Mouse (Mus musculus): ENCODE results near the gene Plekhb1. TPM values are rescaled to one million over a fixed set of nuclear protein-coding genes. Genes with fewer than 3 reads are reported as not detected.

The Plekhb1 gene
- total RNA-seq, 2 experiments from 2014 or later: 4.3 to 5.4 TPM

DNA sequence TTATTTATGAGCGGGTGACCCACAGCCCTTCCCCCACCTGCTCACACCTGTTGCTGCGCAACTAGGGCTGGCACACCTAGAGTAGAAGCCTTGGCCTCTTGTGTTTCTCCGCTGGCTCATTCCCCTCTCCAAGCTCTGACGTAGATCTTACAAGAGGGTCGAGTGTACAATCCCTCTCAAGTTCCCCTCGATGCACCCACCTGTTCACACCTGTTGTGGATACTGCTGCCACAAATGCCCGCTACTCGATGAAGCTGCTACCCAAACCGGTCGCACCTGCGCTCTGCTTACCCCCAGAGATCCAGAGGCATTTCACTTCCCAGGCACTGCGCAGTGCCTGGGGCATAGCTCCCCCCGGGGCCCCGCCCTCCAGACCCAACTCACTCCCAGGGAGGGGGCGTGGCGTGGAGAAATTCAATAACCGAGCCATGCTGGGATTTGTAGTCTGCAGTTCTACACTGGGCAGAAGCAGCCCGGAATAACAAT lies 4.1 kb downstream of the Plekhb1 start:
- DNase-seq: peak; percentile 48

- no peak for DNase-seq
Observed at GRCm38 (mm10) chr7:100656739-100657138, 5.5 kb downstream of the Plekhb1 start.

DNA sequence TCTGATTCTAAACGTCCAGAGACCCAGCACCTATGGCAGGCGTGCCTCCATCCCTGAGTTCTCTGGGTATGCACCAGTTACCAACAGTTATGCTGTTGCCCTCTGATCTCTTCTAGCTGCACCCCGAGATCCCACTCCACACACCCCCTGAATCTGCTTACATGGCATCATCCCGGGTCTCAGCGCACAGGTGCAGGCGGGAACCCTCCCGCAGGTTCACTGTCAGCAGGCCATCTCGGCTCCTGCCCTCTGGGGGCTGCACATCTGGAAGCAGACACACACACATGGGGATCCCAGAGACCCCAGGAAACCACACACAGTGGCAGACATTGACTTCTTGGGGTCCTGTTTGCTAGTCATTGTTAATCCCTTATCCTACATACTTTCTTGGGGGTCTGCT lies 7.8 kb downstream of the Plekhb1 start:
- DNase-seq: no peak

DNA sequence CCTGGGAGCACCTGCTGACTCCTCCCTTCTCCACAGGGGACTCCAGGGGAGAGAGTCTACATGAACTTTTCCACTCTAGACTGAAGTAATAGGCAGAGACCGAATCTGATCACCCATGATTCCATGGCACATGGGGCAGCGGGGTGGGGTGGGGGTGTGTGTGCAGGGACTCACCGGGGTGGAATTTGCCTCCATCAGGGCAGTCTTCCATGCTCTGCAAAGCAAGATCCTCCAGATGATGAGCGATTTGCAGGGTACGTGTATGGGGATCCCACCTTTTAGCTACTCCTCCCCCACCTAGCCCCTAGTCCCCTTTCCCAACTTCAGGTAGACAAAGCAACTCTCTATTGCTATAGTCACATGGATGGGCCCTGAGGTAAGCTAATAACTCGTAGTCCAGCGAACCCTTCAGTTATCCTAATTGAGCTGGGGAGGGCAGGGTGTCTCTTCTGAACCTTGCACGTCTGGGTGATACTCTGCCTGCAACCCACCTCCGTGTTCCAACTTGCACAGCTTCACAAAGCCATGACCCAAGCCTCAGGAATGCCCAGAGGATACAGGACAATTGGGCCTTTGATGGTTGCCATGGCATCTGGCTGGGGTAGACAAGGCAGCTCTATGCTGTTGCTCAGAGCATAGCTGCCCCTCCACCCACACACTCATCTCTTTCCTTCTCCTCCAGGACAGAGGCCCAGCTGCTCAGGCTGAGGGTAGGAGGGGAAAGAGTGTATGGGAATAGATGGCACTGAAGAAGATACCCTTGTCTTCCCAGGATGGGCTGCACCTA lies 8.5 kb downstream of the Plekhb1 start:
- DNase-seq: no peak

GRCm38 (mm10) chr7:100651011-100651410 lies 11.2 kb downstream of the Plekhb1 start:
- no peak for DNase-seq

DNA sequence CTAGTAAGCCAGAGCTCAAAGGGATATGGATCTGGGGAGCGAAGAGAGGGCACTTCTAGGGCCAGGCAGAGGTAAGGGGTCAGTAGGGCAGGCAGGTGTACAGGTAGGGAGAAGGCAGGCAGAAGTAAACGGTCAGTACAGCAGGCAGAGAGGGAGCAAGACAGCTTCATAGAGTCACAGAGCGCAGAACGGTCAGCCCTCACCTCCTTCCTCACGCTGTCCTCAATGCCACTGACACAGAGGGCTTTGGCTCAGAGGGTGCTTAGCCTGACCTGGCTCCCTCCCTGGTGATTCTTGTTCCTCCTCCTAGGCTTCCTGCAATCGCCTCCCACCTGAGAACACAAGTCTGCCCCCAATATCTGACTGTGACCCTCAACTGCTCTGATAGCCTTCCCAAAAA lies 11.8 kb downstream of the Plekhb1 start:
- DNase-seq: no peak

- no peak for DNase-seq
Observed at GRCm38 (mm10) chr7:100649826-100650225, 12.4 kb downstream of the Plekhb1 start.

DNA sequence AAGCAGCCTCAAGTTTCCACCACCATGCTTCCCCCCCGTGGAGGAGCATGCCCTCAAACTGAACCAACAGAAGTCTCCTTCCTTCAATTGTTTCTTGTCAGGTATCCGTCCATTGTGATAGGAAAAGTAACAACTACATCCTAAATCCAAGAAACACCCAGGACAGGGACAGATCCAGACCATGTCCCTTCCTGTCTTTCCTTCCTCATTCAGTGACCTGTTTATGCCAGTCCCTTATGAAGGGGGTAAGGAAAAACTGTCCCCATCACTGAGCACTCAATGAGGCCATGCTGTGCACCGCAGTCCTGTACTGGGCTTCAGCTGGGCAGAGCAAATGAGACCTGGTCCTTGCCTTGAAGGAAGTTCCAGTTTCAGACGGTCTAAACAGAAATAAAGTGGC lies 13.1 kb downstream of the Plekhb1 start:
- DNase-seq: no peak

DNA sequence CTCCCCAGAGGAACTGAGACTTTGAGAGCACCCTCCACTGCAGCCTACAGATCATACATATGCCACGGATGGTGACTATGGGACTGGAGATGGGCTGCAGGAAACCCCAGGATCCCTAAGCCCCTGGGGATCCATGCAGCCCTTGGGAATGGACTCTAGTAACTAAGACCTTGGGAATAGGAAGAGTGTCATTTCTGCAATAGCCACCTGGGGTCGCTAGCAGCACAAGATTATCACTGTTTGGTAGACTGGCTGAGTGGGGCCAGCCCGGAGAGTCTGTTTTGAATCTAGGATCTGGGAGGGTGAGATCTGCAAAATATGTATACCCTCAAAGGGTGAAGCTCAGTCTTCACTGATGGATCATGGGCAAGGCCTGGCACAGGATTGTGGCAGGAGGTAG lies 17.1 kb downstream of the Plekhb1 start:
- peak; percentile 79 for DNase-seq

DNA sequence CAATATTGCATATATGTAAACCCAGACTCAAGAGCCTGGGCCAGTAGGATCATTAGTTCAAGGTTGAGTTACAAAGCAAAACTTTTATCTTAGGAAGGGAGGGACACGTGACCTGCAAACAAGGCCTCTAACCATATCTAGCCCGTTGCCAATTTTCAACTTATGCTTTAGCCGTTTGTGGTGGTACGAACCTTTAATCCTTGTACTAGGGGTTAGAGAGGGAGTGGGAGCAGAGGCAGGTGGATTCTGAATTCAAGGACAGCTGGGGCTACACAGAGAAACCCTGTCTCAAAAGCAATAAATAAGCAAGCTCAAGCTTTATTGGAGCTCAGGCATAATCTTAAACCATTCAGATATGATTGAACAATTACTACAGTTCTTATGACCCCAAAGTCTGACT lies 19.8 kb downstream of the Plekhb1 start:
- no peak for DNase-seq

DNA sequence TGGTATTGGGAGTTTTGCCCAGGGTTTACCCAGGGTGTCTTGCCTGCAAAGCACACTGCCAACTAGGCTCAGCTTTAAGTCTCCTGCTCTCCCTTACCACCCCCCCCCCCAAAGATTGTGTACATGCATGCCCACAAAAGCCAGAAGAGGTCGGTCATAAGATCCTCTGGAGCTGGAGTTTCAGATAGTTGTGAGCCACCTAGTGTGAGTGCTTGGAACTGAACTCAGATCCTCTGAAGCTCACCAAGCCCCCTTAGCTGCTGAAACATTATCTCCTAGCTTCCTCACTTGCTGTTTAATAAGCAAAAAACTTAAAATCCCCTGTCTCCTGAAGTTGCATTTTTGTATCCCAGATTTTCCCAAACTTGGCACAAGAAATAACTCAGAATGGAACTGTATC lies 24.6 kb downstream of the Plekhb1 start:
- DNase-seq: peak; percentile 37

GRCm38 (mm10) chr7:100624538-100624937 lies 37.7 kb downstream of the Plekhb1 start:
- DNase-seq: no peak

GRCm38 (mm10) chr7:100622277-100622676 lies 39.9 kb downstream of the Plekhb1 start:
- no peak for DNase-seq

DNA sequence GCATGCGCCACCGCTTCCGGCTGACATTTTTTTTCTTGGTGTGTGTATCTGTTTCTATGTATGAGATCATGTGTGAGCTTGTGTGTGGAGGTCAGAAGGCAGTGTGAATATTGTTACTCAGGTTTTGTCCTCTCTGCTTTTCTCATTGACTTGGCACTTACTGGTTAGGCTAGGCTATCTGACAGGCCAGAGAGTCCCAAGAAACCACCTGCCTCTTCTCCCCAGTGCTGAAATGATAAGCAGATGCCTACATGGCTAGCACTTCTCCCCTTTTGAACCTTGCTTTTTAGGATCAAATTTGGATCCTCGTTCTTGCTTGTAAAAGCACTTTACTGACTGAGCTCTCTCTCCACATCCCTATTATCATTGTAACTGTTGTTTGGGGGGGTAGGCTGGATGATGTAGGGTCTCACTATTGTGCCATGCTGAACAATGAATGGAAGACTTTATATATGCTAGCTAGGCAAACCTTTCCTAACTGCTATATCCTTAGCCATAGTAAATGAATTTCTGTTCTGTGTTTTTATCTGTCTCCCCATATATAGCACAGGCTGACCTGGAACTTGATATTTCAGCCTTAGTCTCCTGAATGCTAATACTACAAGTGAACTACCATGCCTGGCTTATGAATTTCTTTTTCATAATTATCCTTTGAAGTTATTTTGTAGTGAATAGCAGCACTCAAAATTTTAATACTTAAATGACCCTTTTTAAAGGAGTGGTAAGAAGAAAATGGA lies 45.9 kb downstream of the Plekhb1 start:
- no peak for DNase-seq

- DNase-seq: no peak
Observed at GRCm38 (mm10) chr7:100608910-100609309, 53.3 kb downstream of the Plekhb1 start.

GRCm38 (mm10) chr7:100608130-100608741 lies 54.0 kb downstream of the Plekhb1 start, which contains the start of gene Mrpl48:
Gene Mrpl48, minus strand, starts transcription at chr7:100608301.
- peak; percentile 71 for DNase-seq

GRCm38 (mm10) chr7:100607214-100608129 lies 54.7 kb downstream of the Plekhb1 start, which contains the start of gene Rab6a:
Gene Rab6a, plus strand, starts transcription at chr7:100607410.
- DNase-seq: peak; percentile 98

DNA sequence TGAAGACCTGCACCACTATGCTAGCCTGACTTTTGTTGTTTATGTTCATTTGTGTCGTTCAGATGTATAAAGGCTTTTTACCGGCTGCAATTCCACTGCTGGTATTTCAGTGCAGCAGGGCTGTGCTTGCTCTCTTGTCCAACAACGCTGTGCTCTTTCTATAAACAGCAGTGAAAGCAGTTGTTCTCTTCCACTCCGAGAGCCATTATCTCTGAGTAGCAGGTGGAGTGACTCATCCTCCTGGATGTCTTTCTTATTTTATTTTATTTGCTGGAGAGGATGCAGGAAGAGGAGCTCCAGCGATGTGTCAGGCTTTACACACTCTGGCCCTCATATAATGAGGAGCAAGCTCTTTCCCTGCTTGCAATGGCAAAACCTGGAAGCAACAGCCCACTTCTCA lies 62.0 kb downstream of the Plekhb1 start:
- DNase-seq: no peak

- no peak for DNase-seq
Observed at GRCm38 (mm10) chr7:100593349-100593748, 68.9 kb downstream of the Plekhb1 start.

All from adrenal gland, postnatal 10 days (tissue).